Mouse (Mus musculus) cerebellum, adult 2 months (tissue): ENCODE measurements around the gene Cd6.

Source experiments
- CTCF ChIP-seq: fragments of 200-500 bp; IDR thresholded peaks from 2 replicates; pipeline ENCODE4 v1.5.1; 2011; ENCODE audit warnings: low read depth, mild to moderate bottlenecking, control low read depth, low read length, moderate library complexity, borderline replicate concordance; ENCODE audit not compliant: insufficient read depth
- POLR2A ChIP-seq: fragments of 200-500 bp; IDR thresholded peaks from 2 replicates; pipeline ENCODE4 v1.6.1; 2011; ENCODE audit warnings: low read length, control low read depth, borderline replicate concordance; ENCODE audit not compliant: insufficient read depth

DNA sequence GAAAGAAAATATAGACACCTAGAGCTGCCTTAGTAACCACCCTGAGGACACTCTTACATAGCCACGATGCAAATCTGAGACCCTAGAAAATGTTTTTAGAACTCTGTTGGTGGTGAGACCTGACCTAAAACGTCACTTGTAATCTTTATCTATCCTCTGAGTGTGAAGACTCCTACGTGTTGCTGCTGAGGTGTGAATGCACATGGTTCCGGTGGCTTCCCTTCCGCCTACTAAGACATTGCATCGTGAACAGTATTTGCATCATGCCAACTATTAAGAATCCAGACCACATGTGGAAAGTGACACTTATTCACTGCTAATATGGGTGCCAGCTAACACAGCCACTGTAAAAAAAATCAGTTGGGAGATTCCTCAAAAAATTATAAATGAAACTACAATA lies 14.0 kb downstream of the Cd6 start:
- TF ChIP-seq POLR2A (no peak), CTCF (no peak)
